8 mouse cellular contexts compared by ENCODE assay signal in genomic region chr4:155848434-155849095, GRCm38 (mm10). TPM values are rescaled to one million over a fixed set of nuclear protein-coding genes. Genes with fewer than 3 reads are reported as not detected.
DNase-seq lines count a peak whose midpoint lies in the region; ATAC-seq and TF ChIP-seq lines count a peak whose summit lies in the region.

No protein-coding gene starts in this region.

- peaks cover 33% of the 10 kb centered on the region for H3K4me1 ChIP-seq in embryonic facial prominence, embryonic 10.5 days
- H3K4me1 ChIP-seq in hindbrain, postnatal 0 days (ENCODE audit: insufficient read depth, low read length), result peaks cover 35% of the 10 kb centered on the region
- peaks cover 40% of the 10 kb centered on the region for H3K4me1 ChIP-seq in liver, postnatal 0 days (ENCODE audit: insufficient read depth)

- DNase-seq in layer of hippocampus, adult 2 months (ENCODE audit: low spot score in 2 of 2), result no peak
- DNase-seq in layer of hippocampus, postnatal 36 days, result no peak
- DNase-seq in embryonic facial prominence, embryonic 10.5 days (ENCODE audit: low spot score), result no peak
- no peak for DNase-seq in hindbrain, postnatal 0 days (ENCODE audit: low spot score)
- no peak for DNase-seq in liver, postnatal 0 days
- DNase-seq in adrenal gland, postnatal 10 days, result no peak
- no peak for DNase-seq in urinary bladder, postnatal 10 days (ENCODE audit: low spot score)
- DNase-seq in frontal cortex, postnatal 25 days (ENCODE audit: low spot score in 2 of 2), result no peak

- 51% methylated on average over 7 of the region's 7 CpGs for WGBS in embryonic facial prominence, embryonic 10.5 days
- WGBS in hindbrain, postnatal 0 days, result 54% methylated on average over 7 of the region's 7 CpGs
- 63% methylated on average over 7 of the region's 7 CpGs for WGBS in liver, postnatal 0 days (ENCODE audit: insufficient replicate concordance)

- TF ChIP-seq CTCF in layer of hippocampus, adult 2 months (conservative IDR thresholded peaks at IDR 0.05), result no peak
- TF ChIP-seq CTCF in hindbrain, postnatal 0 days (IDR thresholded peaks at IDR 0.05; ENCODE audit: low read depth), result no peak
- no peak for TF ChIP-seq CTCF in liver, postnatal 0 days (IDR thresholded peaks at IDR 0.05; ENCODE audit: low read depth)

- H3K9me3 ChIP-seq in embryonic facial prominence, embryonic 10.5 days, result no peaks in the 10 kb centered on the region
- H3K9me3 ChIP-seq in hindbrain, postnatal 0 days (ENCODE audit: low read length), result no peaks in the 10 kb centered on the region
- no peaks in the 10 kb centered on the region for H3K9me3 ChIP-seq in liver, postnatal 0 days (ENCODE audit: low read length)

- ATAC-seq in hindbrain, postnatal 0 days, result no peak
- ATAC-seq in liver, postnatal 0 days, result no peak

- peak overlapping the region; percentile 87 for H3K9ac ChIP-seq in hindbrain, postnatal 0 days (replicated peaks; ENCODE audit: low read length)
- H3K9ac ChIP-seq in liver, postnatal 0 days (replicated peaks), result peak overlapping the region; percentile 95

- H3K4me3 ChIP-seq in layer of hippocampus, adult 2 months, result peak overlapping the region; percentile 91
- H3K4me3 ChIP-seq in embryonic facial prominence, embryonic 10.5 days, result peak overlapping the region; percentile 87
- H3K4me3 ChIP-seq in hindbrain, postnatal 0 days (ENCODE audit: low read length), result peak overlapping the region; percentile 90
- peak overlapping the region; percentile 73 for H3K4me3 ChIP-seq in liver, postnatal 0 days (ENCODE audit: low read depth, low read length)

- no peak for TF ChIP-seq EP300 in liver, postnatal 0 days (IDR thresholded peaks at IDR 0.05; ENCODE audit: low read depth)

- H3K27me3 ChIP-seq in embryonic facial prominence, embryonic 10.5 days (replicated peaks; ENCODE audit: low read depth, poor library complexity, severe bottlenecking), result no peaks in the 10 kb centered on the region
- no peaks in the 10 kb centered on the region for H3K27me3 ChIP-seq in hindbrain, postnatal 0 days (ENCODE audit: insufficient read depth, low read length)
- no peaks in the 10 kb centered on the region for H3K27me3 ChIP-seq in liver, postnatal 0 days (ENCODE audit: insufficient read depth, low read length)

- peaks cover 18% of the 10 kb centered on the region for H3K36me3 ChIP-seq in embryonic facial prominence, embryonic 10.5 days (replicated peaks)
- H3K36me3 ChIP-seq in hindbrain, postnatal 0 days (ENCODE audit: insufficient read depth, low read length), result no peaks in the 10 kb centered on the region
- no peaks in the 10 kb centered on the region; the same call in 1 of the 2 replicates for H3K36me3 ChIP-seq in liver, postnatal 0 days (replicated peaks; ENCODE audit: insufficient read depth, low read length)

- H3K4me2 ChIP-seq in hindbrain, postnatal 0 days (ENCODE audit: low read depth, low read length), result peak overlapping the region; percentile 68
- peak overlapping the region; percentile 95 for H3K4me2 ChIP-seq in liver, postnatal 0 days (ENCODE audit: low read depth, low read length)

- H3K27ac ChIP-seq in layer of hippocampus, adult 2 months, result no peak overlapping the region
- H3K27ac ChIP-seq in embryonic facial prominence, embryonic 10.5 days (replicated peaks), result peak overlapping the region; percentile 83; the same call in 1 of the 2 replicates
- no peak overlapping the region for H3K27ac ChIP-seq in hindbrain, postnatal 0 days
- 0 out of 2 replicates have a peak overlapping the region, but pooled peaks have one; percentile 80 for H3K27ac ChIP-seq in liver, postnatal 0 days (ENCODE audit: low read depth)

RNA-seq across cellular contexts. Expression of gene Dvl1, which starts 1.4 kb away (rescaled TPM):
- total RNA-seq in layer of hippocampus, adult 2 months (2021), result 10 to 100 TPM; 80.8 to 81.9 TPM
- 10 to 100 TPM; 75.6 to 76.6 TPM for total RNA-seq in layer of hippocampus, postnatal 36 days (2021)
- 4.3 and 5.0 TPM in 2 replicates for polyA plus RNA-seq in embryonic facial prominence, embryonic 10.5 days (2016; fragmentation: Nextera tagmentation; extraction: Ambion mirVana)
- total RNA-seq in hindbrain, postnatal 0 days (2014; rRNA removed), result 141 and 166 TPM in 2 replicates
- polyA plus RNA-seq in hindbrain, postnatal 0 days (2015; fragmentation: Nextera tagmentation; extraction: Ambion mirVana), result 16.0 and 16.4 TPM in 2 replicates
- polyA plus RNA-seq in liver, postnatal 0 days (2015; fragmentation: Nextera tagmentation; extraction: Ambion mirVana), result 5.1 and 5.7 TPM in 2 replicates
- total RNA-seq in adrenal gland, postnatal 10 days (2021), result 10 to 100 TPM; 58.2 to 59.0 TPM

RNA-seq across cellular contexts. Expression of gene Mxra8, which starts 9.1 kb away (rescaled TPM):
- total RNA-seq in layer of hippocampus, adult 2 months (2021), result 10 to 100 TPM in 1 of 2 experiments, 1 to 10 TPM in 1; 8.4 to 10.6 TPM
- 1 to 10 TPM; 5.6 to 8.1 TPM for total RNA-seq in layer of hippocampus, postnatal 36 days (2021)
- 43.6 and 43.9 TPM in 2 replicates for polyA plus RNA-seq in embryonic facial prominence, embryonic 10.5 days (2016; fragmentation: Nextera tagmentation; extraction: Ambion mirVana)
- total RNA-seq in hindbrain, postnatal 0 days (2014; rRNA removed), result 45.8 and 58.9 TPM in 2 replicates
- polyA plus RNA-seq in hindbrain, postnatal 0 days (2015; fragmentation: Nextera tagmentation; extraction: Ambion mirVana), result 39.4 and 41.6 TPM in 2 replicates
- 13.7 and 14.4 TPM in 2 replicates for polyA plus RNA-seq in liver, postnatal 0 days (2015; fragmentation: Nextera tagmentation; extraction: Ambion mirVana)
- 10 to 100 TPM; 56.6 to 59.6 TPM for total RNA-seq in adrenal gland, postnatal 10 days (2021)

RNA-seq across cellular contexts. Expression of gene Tas1r3, which starts 14.6 kb away (rescaled TPM):
- total RNA-seq in layer of hippocampus, adult 2 months (2021), result under 1 TPM; 0.33 to 0.44 TPM
- under 1 TPM; 0.15 to 0.48 TPM for total RNA-seq in layer of hippocampus, postnatal 36 days (2021)
- polyA plus RNA-seq in embryonic facial prominence, embryonic 10.5 days (2016; fragmentation: Nextera tagmentation; extraction: Ambion mirVana), result 0.29 and 0.43 TPM in 2 replicates
- 0.04 and 1.5 TPM in 2 replicates for total RNA-seq in hindbrain, postnatal 0 days (2014; rRNA removed)
- polyA plus RNA-seq in hindbrain, postnatal 0 days (2015; fragmentation: Nextera tagmentation; extraction: Ambion mirVana), result 0.13 and 0.23 TPM in 2 replicates
- polyA plus RNA-seq in liver, postnatal 0 days (2015; fragmentation: Nextera tagmentation; extraction: Ambion mirVana), result 0.08 and 0.09 TPM in 2 replicates
- under 1 TPM; 0.36 to 0.45 TPM for total RNA-seq in adrenal gland, postnatal 10 days (2021)

RNA-seq across cellular contexts. Expression of gene Aurkaip1, which starts 17.5 kb away (rescaled TPM):
- 100 to 1,000 TPM; 102 to 105 TPM for total RNA-seq in layer of hippocampus, adult 2 months (2021)
- total RNA-seq in layer of hippocampus, postnatal 36 days (2021), result 10 to 100 TPM; 88.4 to 98.2 TPM
- 170 and 178 TPM in 2 replicates for polyA plus RNA-seq in embryonic facial prominence, embryonic 10.5 days (2016; fragmentation: Nextera tagmentation; extraction: Ambion mirVana)
- total RNA-seq in hindbrain, postnatal 0 days (2014; rRNA removed), result 110 and 143 TPM in 2 replicates
- polyA plus RNA-seq in hindbrain, postnatal 0 days (2015; fragmentation: Nextera tagmentation; extraction: Ambion mirVana), result 162 and 175 TPM in 2 replicates
- 89.9 and 92.7 TPM in 2 replicates for polyA plus RNA-seq in liver, postnatal 0 days (2015; fragmentation: Nextera tagmentation; extraction: Ambion mirVana)
- total RNA-seq in adrenal gland, postnatal 10 days (2021), result 100 to 1,000 TPM; 146 to 149 TPM

RNA-seq across cellular contexts. Expression of gene Cptp, which starts 20.7 kb away (rescaled TPM):
- total RNA-seq in layer of hippocampus, adult 2 months (2021), result 10 to 100 TPM; 29.2 to 31.7 TPM
- total RNA-seq in layer of hippocampus, postnatal 36 days (2021), result 10 to 100 TPM; 24.5 to 24.9 TPM
- polyA plus RNA-seq in embryonic facial prominence, embryonic 10.5 days (2016; fragmentation: Nextera tagmentation; extraction: Ambion mirVana), result 18.6 and 19.4 TPM in 2 replicates
- 31.3 and 41.8 TPM in 2 replicates for total RNA-seq in hindbrain, postnatal 0 days (2014; rRNA removed)
- 26.8 and 27.9 TPM in 2 replicates for polyA plus RNA-seq in hindbrain, postnatal 0 days (2015; fragmentation: Nextera tagmentation; extraction: Ambion mirVana)
- polyA plus RNA-seq in liver, postnatal 0 days (2015; fragmentation: Nextera tagmentation; extraction: Ambion mirVana), result 8.1 and 8.4 TPM in 2 replicates
- 10 to 100 TPM; 17.6 to 18.4 TPM for total RNA-seq in adrenal gland, postnatal 10 days (2021)

Comparison
In these comparisons a context has a peak if more than half of its experiments do, and no peak if none do; other contexts are left out.
1. H3K27ac ChIP-seq: peak in embryonic facial prominence, embryonic 10.5 days (single experiment) and liver, postnatal 0 days (single experiment); none in layer of hippocampus, adult 2 months (single experiment) and hindbrain, postnatal 0 days (single experiment).
2. Peak in every context shown above with its lines, with median percentiles within 50 percentile points of each other: H3K4me3 ChIP-seq.